Mouse (Mus musculus): Measurements from ENCODE around the gene Dgcr6. TPM values are rescaled to one million over a fixed set of nuclear protein-coding genes. Genes with fewer than 3 reads are reported as not detected.

The Dgcr6 gene
- polyA plus RNA-seq, 1 experiment from 2014 or later: 85.8 TPM

GRCm38 (mm10) chr16:18087101-18087500 is 34.4 kb downstream of the Dgcr6 start:
- Histone ChIP-seq H3K4me3 (ENCODE audit: low read depth, low read length) (no peak overlapping the region), H3K9ac (ENCODE audit: low read length) (no peak overlapping the region), H3K9me3 (ENCODE audit: control insufficient read depth, low read length) (no peaks in the 10 kb centered on the region), H3K4me1 (replicated peaks; ENCODE audit: control insufficient read depth, insufficient read depth, low read length) (peaks cover 9% of the 10 kb centered on the region; the same call in 1 of the 2 replicates), H3K36me3 (ENCODE audit: control insufficient read depth, insufficient read depth, low read length) (no peaks in the 10 kb centered on the region), H3K27me3 (replicated peaks; ENCODE audit: control insufficient read depth, insufficient read depth, low read length) (no peaks in the 10 kb centered on the region), H3K27ac (ENCODE audit: low read depth) (no peak overlapping the region), H3K4me2 (ENCODE audit: low read length) (no peak overlapping the region)
- DNase-seq (ENCODE audit: low spot score) (no peak), ATAC-seq (replicated peaks; ENCODE audit: low FRiP score, low TSS enrichment, low read depth) (no peak)
- 90% methylated on average over 5 of the region's 5 CpGs for WGBS

GRCm38 (mm10) chr16:18096348-18096747 is 43.7 kb downstream of the Dgcr6 start:
- Histone ChIP-seq H3K9me3 (ENCODE audit: control insufficient read depth, low read length) (no peaks in the 10 kb centered on the region), H3K36me3 (ENCODE audit: control insufficient read depth, insufficient read depth, low read length) (no peaks in the 10 kb centered on the region), H3K27me3 (replicated peaks; ENCODE audit: control insufficient read depth, insufficient read depth, low read length) (no peaks in the 10 kb centered on the region), H3K4me1 (replicated peaks; ENCODE audit: control insufficient read depth, insufficient read depth, low read length) (no peaks in the 10 kb centered on the region), H3K4me3 (ENCODE audit: low read depth, low read length) (no peak overlapping the region), H3K9ac (ENCODE audit: low read length) (no peak overlapping the region), H3K27ac (ENCODE audit: low read depth) (no peak overlapping the region), H3K4me2 (ENCODE audit: low read length) (no peak overlapping the region)
- DNase-seq (ENCODE audit: low spot score): no peak
- ATAC-seq (replicated peaks; ENCODE audit: low FRiP score, low TSS enrichment, low read depth): no peak
- 42% methylated on average over 5 of the region's 5 CpGs for WGBS

GRCm38 (mm10) chr16:18102816-18103215 is 50.2 kb downstream of the Dgcr6 start:
- Histone ChIP-seq H3K4me1 (replicated peaks; ENCODE audit: control insufficient read depth, insufficient read depth, low read length) (no peaks in the 10 kb centered on the region), H3K9ac (ENCODE audit: low read length) (no peak overlapping the region), H3K9me3 (ENCODE audit: control insufficient read depth, low read length) (no peaks in the 10 kb centered on the region), H3K4me3 (ENCODE audit: low read depth, low read length) (no peak overlapping the region), H3K36me3 (ENCODE audit: control insufficient read depth, insufficient read depth, low read length) (no peaks in the 10 kb centered on the region), H3K27ac (ENCODE audit: low read depth) (no peak overlapping the region), H3K4me2 (ENCODE audit: low read length) (no peak overlapping the region), H3K27me3 (replicated peaks; ENCODE audit: control insufficient read depth, insufficient read depth, low read length) (no peaks in the 10 kb centered on the region)
- ATAC-seq (replicated peaks; ENCODE audit: low FRiP score, low TSS enrichment, low read depth): no peak
- DNase-seq (ENCODE audit: low spot score): no peak
- WGBS: 74% methylated on average over 4 of the region's 4 CpGs

- Histone ChIP-seq H3K27ac (ENCODE audit: low read depth) (no peak overlapping the region), H3K4me1 (replicated peaks; ENCODE audit: control insufficient read depth, insufficient read depth, low read length) (no peaks in the 10 kb centered on the region), H3K4me3 (ENCODE audit: low read depth, low read length) (no peak overlapping the region), H3K27me3 (replicated peaks; ENCODE audit: control insufficient read depth, insufficient read depth, low read length) (no peaks in the 10 kb centered on the region), H3K36me3 (ENCODE audit: control insufficient read depth, insufficient read depth, low read length) (no peaks in the 10 kb centered on the region), H3K9ac (ENCODE audit: low read length) (no peak overlapping the region), H3K9me3 (ENCODE audit: control insufficient read depth, low read length) (no peaks in the 10 kb centered on the region), H3K4me2 (ENCODE audit: low read length) (no peak overlapping the region)
- no peak for ATAC-seq (replicated peaks; ENCODE audit: low FRiP score, low TSS enrichment, low read depth)
- 76% methylated on average over 1 of the region's 1 CpGs for WGBS
- no peak for DNase-seq (ENCODE audit: low spot score)
Observed at GRCm38 (mm10) chr16:18103366-18103765, 50.7 kb downstream of the Dgcr6 start.

- Histone ChIP-seq H3K4me3 (ENCODE audit: low read depth, low read length) (no peak overlapping the region), H3K36me3 (ENCODE audit: control insufficient read depth, insufficient read depth, low read length) (no peaks in the 10 kb centered on the region), H3K9me3 (ENCODE audit: control insufficient read depth, low read length) (no peaks in the 10 kb centered on the region), H3K4me2 (ENCODE audit: low read length) (no peak overlapping the region), H3K4me1 (replicated peaks; ENCODE audit: control insufficient read depth, insufficient read depth, low read length) (no peaks in the 10 kb centered on the region), H3K27ac (ENCODE audit: low read depth) (no peak overlapping the region), H3K27me3 (replicated peaks; ENCODE audit: control insufficient read depth, insufficient read depth, low read length) (no peaks in the 10 kb centered on the region), H3K9ac (ENCODE audit: low read length) (no peak overlapping the region)
- DNase-seq (ENCODE audit: low spot score) (no peak), ATAC-seq (replicated peaks; ENCODE audit: low FRiP score, low TSS enrichment, low read depth) (no peak)
- 38% methylated on average over 6 of the region's 6 CpGs for WGBS
Observed at GRCm38 (mm10) chr16:18103808-18104207, 51.1 kb downstream of the Dgcr6 start.

- Histone ChIP-seq H3K27me3 (replicated peaks; ENCODE audit: control insufficient read depth, insufficient read depth, low read length) (no peaks in the 10 kb centered on the region), H3K4me1 (replicated peaks; ENCODE audit: control insufficient read depth, insufficient read depth, low read length) (no peaks in the 10 kb centered on the region), H3K36me3 (ENCODE audit: control insufficient read depth, insufficient read depth, low read length) (no peaks in the 10 kb centered on the region), H3K27ac (ENCODE audit: low read depth) (no peak overlapping the region), H3K4me3 (ENCODE audit: low read depth, low read length) (no peak overlapping the region), H3K9ac (ENCODE audit: low read length) (no peak overlapping the region), H3K9me3 (ENCODE audit: control insufficient read depth, low read length) (peaks cover 9% of the 10 kb centered on the region; the same call in 1 of the 2 replicates), H3K4me2 (ENCODE audit: low read length) (no peak overlapping the region)
- ATAC-seq (replicated peaks; ENCODE audit: low FRiP score, low TSS enrichment, low read depth) (peak; percentile 79), DNase-seq (ENCODE audit: low spot score) (peak; percentile 81)
- 54% methylated on average over 5 of the region's 5 CpGs for WGBS
Observed at GRCm38 (mm10) chr16:18108221-18108966, 55.7 kb downstream of the Dgcr6 start.

- Histone ChIP-seq H3K36me3 (ENCODE audit: control insufficient read depth, insufficient read depth, low read length) (no peaks in the 10 kb centered on the region), H3K4me1 (replicated peaks; ENCODE audit: control insufficient read depth, insufficient read depth, low read length) (no peaks in the 10 kb centered on the region), H3K27ac (ENCODE audit: low read depth) (no peak overlapping the region), H3K4me3 (ENCODE audit: low read depth, low read length) (no peak overlapping the region), H3K9ac (ENCODE audit: low read length) (no peak overlapping the region), H3K4me2 (ENCODE audit: low read length) (no peak overlapping the region), H3K27me3 (replicated peaks; ENCODE audit: control insufficient read depth, insufficient read depth, low read length) (no peaks in the 10 kb centered on the region), H3K9me3 (ENCODE audit: control insufficient read depth, low read length) (peaks cover 9% of the 10 kb centered on the region; the same call in 1 of the 2 replicates)
- 75% methylated on average over 7 of the region's 7 CpGs for WGBS
- DNase-seq (ENCODE audit: low spot score): no peak
- ATAC-seq (replicated peaks; ENCODE audit: low FRiP score, low TSS enrichment, low read depth): no peak
Observed at GRCm38 (mm10) chr16:18111042-18111441, 58.4 kb downstream of the Dgcr6 start.

GRCm38 (mm10) chr16:18116467-18116866 is 63.8 kb downstream of the Dgcr6 start:
- Histone ChIP-seq H3K27ac (ENCODE audit: low read depth) (no peak overlapping the region), H3K27me3 (replicated peaks; ENCODE audit: control insufficient read depth, insufficient read depth, low read length) (no peaks in the 10 kb centered on the region), H3K4me3 (ENCODE audit: low read depth, low read length) (no peak overlapping the region), H3K4me2 (ENCODE audit: low read length) (no peak overlapping the region), H3K36me3 (ENCODE audit: control insufficient read depth, insufficient read depth, low read length) (no peaks in the 10 kb centered on the region), H3K9ac (ENCODE audit: low read length) (no peak overlapping the region), H3K4me1 (replicated peaks; ENCODE audit: control insufficient read depth, insufficient read depth, low read length) (no peaks in the 10 kb centered on the region), H3K9me3 (ENCODE audit: control insufficient read depth, low read length) (no peaks in the 10 kb centered on the region)
- 73% methylated on average over 4 of the region's 4 CpGs for WGBS
- DNase-seq (ENCODE audit: low spot score): no peak
- ATAC-seq (replicated peaks; ENCODE audit: low FRiP score, low TSS enrichment, low read depth): no peak

GRCm38 (mm10) chr16:18118285-18118684 is 65.6 kb downstream of the Dgcr6 start:
- WGBS: 66% methylated on average over 3 of the region's 3 CpGs
- Histone ChIP-seq H3K36me3 (ENCODE audit: control insufficient read depth, insufficient read depth, low read length) (no peaks in the 10 kb centered on the region), H3K27ac (ENCODE audit: low read depth) (no peak overlapping the region), H3K27me3 (replicated peaks; ENCODE audit: control insufficient read depth, insufficient read depth, low read length) (no peaks in the 10 kb centered on the region), H3K9me3 (ENCODE audit: control insufficient read depth, low read length) (no peaks in the 10 kb centered on the region), H3K4me1 (replicated peaks; ENCODE audit: control insufficient read depth, insufficient read depth, low read length) (no peaks in the 10 kb centered on the region), H3K4me3 (ENCODE audit: low read depth, low read length) (no peak overlapping the region), H3K9ac (ENCODE audit: low read length) (no peak overlapping the region), H3K4me2 (ENCODE audit: low read length) (no peak overlapping the region)
- DNase-seq (ENCODE audit: low spot score) (no peak), ATAC-seq (replicated peaks; ENCODE audit: low FRiP score, low TSS enrichment, low read depth) (no peak)

Measured in intestine, embryonic 14.5 days (tissue).